In the genomic region with DNA sequence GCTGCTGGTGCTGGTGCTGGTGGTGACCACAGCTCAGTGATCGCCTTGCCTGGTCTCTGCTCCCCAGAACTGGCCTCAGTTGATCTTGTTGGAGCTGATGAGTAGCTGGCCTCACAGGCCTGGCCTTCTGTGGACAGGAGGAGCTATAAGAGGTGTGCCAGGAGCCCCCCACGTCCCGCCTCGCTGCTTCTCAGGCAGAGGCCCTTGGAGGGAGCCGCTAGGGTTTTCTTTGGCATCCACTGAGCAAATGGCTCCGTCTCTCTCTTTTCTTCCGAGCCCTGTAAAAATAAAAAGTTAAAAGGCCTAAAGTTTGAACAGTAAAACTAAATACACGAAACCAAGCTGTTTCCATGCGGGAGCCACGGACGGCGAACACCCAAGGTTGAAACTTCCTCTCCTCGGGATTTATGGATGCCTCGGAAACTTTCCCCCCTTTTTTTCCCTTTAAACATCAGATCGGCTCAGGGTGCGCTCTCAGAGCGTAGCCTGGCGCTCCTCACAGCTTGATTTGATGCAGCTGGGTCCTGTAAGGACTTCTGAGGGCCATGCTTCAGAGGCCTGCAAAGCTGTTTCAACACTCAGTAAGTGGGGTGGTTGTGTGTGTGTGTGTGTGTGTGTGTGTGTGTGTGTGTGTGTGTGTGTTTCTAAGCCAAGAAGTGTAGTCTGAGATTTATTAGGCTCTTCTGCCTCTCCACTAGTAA, we compare ENCODE assay signal across 15 mouse cellular contexts. TPM values are rescaled to one million over a fixed set of nuclear protein-coding genes. Genes with fewer than 3 reads are reported as not detected.
DNase-seq lines count a peak whose midpoint lies in the region; ATAC-seq and TF ChIP-seq lines count a peak whose summit lies in the region.
"Had no signal": no experiment of that assay in that cellular context is flagged by ENCODE, and none has a peak within 500 bp of the region (broad histone marks: within the 10 kb centered on the region; RNA-seq: fewer than 3 reads in every experiment).

No protein-coding gene starts in this region.

- no peaks in the 10 kb centered on the region for H3K27me3 ChIP-seq in neural tube, embryonic 13.5 days
- H3K27me3 ChIP-seq in forebrain, embryonic 10.5 days (ENCODE audit: poor library complexity, severe bottlenecking) = no peaks in the 10 kb centered on the region
- H3K27me3 ChIP-seq in forebrain, postnatal 0 days (ENCODE audit: insufficient read depth, low read length) = no peaks in the 10 kb centered on the region
- H3K27me3 ChIP-seq: forebrain, embryonic 13.5 days; liver, embryonic 13.5 days; midbrain, embryonic 15.5 days had no signal

- H3K9me3 ChIP-seq in neural tube, embryonic 13.5 days = no peaks in the 10 kb centered on the region
- H3K9me3 ChIP-seq in forebrain, embryonic 10.5 days = peaks cover 16% of the 10 kb centered on the region; the same call in 1 of the 2 replicates
- H3K9me3 ChIP-seq in forebrain, postnatal 0 days (ENCODE audit: low read length) = no peaks in the 10 kb centered on the region
- H3K9me3 ChIP-seq: liver, embryonic 13.5 days; midbrain, embryonic 15.5 days had no signal

- peaks cover 25% of the 10 kb centered on the region for H3K36me3 ChIP-seq in neural tube, embryonic 13.5 days
- peaks cover 77% of the 10 kb centered on the region for H3K36me3 ChIP-seq in forebrain, embryonic 10.5 days (replicated peaks)
- H3K36me3 ChIP-seq in forebrain, postnatal 0 days (ENCODE audit: insufficient read depth) = no peaks in the 10 kb centered on the region
- H3K36me3 ChIP-seq: liver, embryonic 13.5 days; midbrain, embryonic 15.5 days had no signal

- no peak overlapping the region for H3K9ac ChIP-seq in neural tube, embryonic 13.5 days
- no peak overlapping the region for H3K9ac ChIP-seq in forebrain, postnatal 0 days
- H3K9ac ChIP-seq: forebrain, embryonic 13.5 days; liver, embryonic 13.5 days; midbrain, embryonic 15.5 days had no signal

- no peak for ATAC-seq in neural tube, embryonic 13.5 days (ENCODE audit: low read depth)
- ATAC-seq in forebrain, postnatal 0 days = no peak
- ATAC-seq: forebrain, embryonic 13.5 days; midbrain, embryonic 15.5 days had no signal

- peak overlapping the region; percentile 58 for H3K27ac ChIP-seq in gastrocnemius, adult 2 months
- peak overlapping the region; percentile 42 for H3K27ac ChIP-seq in neural tube, embryonic 13.5 days (replicated peaks)
- no peak overlapping the region for H3K27ac ChIP-seq in forebrain, embryonic 10.5 days
- no peak overlapping the region for H3K27ac ChIP-seq in forebrain, postnatal 0 days (ENCODE audit: low read depth, low read length)
- H3K27ac ChIP-seq: forebrain, embryonic 13.5 days; hindbrain, embryonic 10.5 days; liver, embryonic 13.5 days; midbrain, embryonic 15.5 days had no signal

- WGBS in neural tube, embryonic 13.5 days = 74% methylated on average over 18 of the region's 18 CpGs
- WGBS in forebrain, embryonic 10.5 days = 87% methylated on average over 18 of the region's 18 CpGs
- WGBS in forebrain, postnatal 0 days = 80% methylated on average over 18 of the region's 18 CpGs

- intact Hi-C loops in gastrocnemius, adult 2 months (cut with DNase I) = no loop called here

- peaks cover 8% of the 10 kb centered on the region for H3K4me1 ChIP-seq in neural tube, embryonic 13.5 days (replicated peaks)
- peaks cover 8% of the 10 kb centered on the region for H3K4me1 ChIP-seq in forebrain, embryonic 10.5 days
- no peaks in the 10 kb centered on the region for H3K4me1 ChIP-seq in forebrain, postnatal 0 days (ENCODE audit: insufficient read depth)
- H3K4me1 ChIP-seq: forebrain, embryonic 13.5 days; liver, embryonic 13.5 days; midbrain, embryonic 15.5 days had no signal

- no peak overlapping the region for H3K4me3 ChIP-seq in gastrocnemius, adult 2 months
- H3K4me3 ChIP-seq in neural tube, embryonic 13.5 days = no peak overlapping the region
- H3K4me3 ChIP-seq in forebrain, embryonic 10.5 days = no peak overlapping the region
- no peak overlapping the region for H3K4me3 ChIP-seq in forebrain, postnatal 0 days (ENCODE audit: low read depth, low read length)
- H3K4me3 ChIP-seq: forebrain, embryonic 13.5 days; hindbrain, embryonic 10.5 days; liver, embryonic 13.5 days; midbrain, embryonic 15.5 days had no signal

- no peak for DNase-seq in gastrocnemius, adult 2 months
- DNase-seq in gastrocnemius, adult 8-10 months (ENCODE audit: low spot score in 2 of 2) = no peak
- DNase-seq in neural tube, embryonic 10.5 days (ENCODE audit: extremely low spot score, low spot score) = no peak
- DNase-seq in kidney, postnatal 25 days = peak; percentile 37 to 66
- no peak for DNase-seq in forebrain, embryonic 10.5 days (ENCODE audit: extremely low spot score, low spot score)
- DNase-seq in cerebellum, adult 9-11 months = no peak
- no peak for DNase-seq in forebrain, postnatal 0 days
- DNase-seq: cerebellum, adult 9-10 months; liver, embryonic 13.5 days; spleen, adult 18-20 months; thymus, postnatal 36 days had no signal

- no peak for TF ChIP-seq CTCF in gastrocnemius, adult 2 months (IDR thresholded peaks at IDR 0.05)
- TF ChIP-seq CTCF in forebrain, postnatal 0 days (IDR thresholded peaks at IDR 0.05; ENCODE audit: low read depth) = no peak

- H3K4me2 ChIP-seq in neural tube, embryonic 13.5 days = no peak overlapping the region
- no peak overlapping the region for H3K4me2 ChIP-seq in forebrain, postnatal 0 days (ENCODE audit: low read depth)
- H3K4me2 ChIP-seq: forebrain, embryonic 13.5 days; liver, embryonic 13.5 days; midbrain, embryonic 15.5 days had no signal

RNA-seq across cellular contexts. Expression of a gene that starts 25.0 kb away (rescaled TPM):
- total RNA-seq in gastrocnemius, adult 2 months (2021) = 1 to 10 TPM in 1 of 2 experiments, under 1 TPM in 1; 0.82 to 1.7 TPM
- 1 to 10 TPM in 3 of 4 experiments, under 1 TPM in 1; 0.97 to 1.5 (median 1.4) TPM for total RNA-seq in gastrocnemius, adult 8-10 months (2022)
- 48.9 and 52.3 TPM in 2 replicates for polyA plus RNA-seq in neural tube, embryonic 13.5 days (2015; fragmentation: Nextera tagmentation; extraction: Ambion mirVana)
- 47.2 and 48.5 TPM in 2 replicates for polyA plus RNA-seq in forebrain, embryonic 10.5 days (2016; fragmentation: Nextera tagmentation; extraction: Ambion mirVana)
- total RNA-seq in forebrain, postnatal 0 days (2014; rRNA removed) = 18.8 and 22.8 TPM in 2 replicates
- polyA plus RNA-seq in forebrain, postnatal 0 days (2015; fragmentation: Nextera tagmentation; extraction: Ambion mirVana) = 30.5 and 33.6 TPM in 2 replicates

Comparison
In these comparisons a context has a peak if more than half of its experiments do, and no peak if none do; other contexts are left out.
1. DNase-seq: peak in kidney, postnatal 25 days (2 of 2); none in gastrocnemius, adult 2 months (single experiment), gastrocnemius, adult 8-10 months (0 of 2), neural tube, embryonic 10.5 days (single experiment), forebrain, embryonic 10.5 days (single experiment), cerebellum, adult 9-11 months (single experiment) and forebrain, postnatal 0 days (single experiment).
2. H3K27ac ChIP-seq: peak in gastrocnemius, adult 2 months (single experiment) and neural tube, embryonic 13.5 days (single experiment); none in forebrain, embryonic 10.5 days (single experiment) and forebrain, postnatal 0 days (single experiment).